Mouse (Mus musculus) 3T3-L1 (cell line): ENCODE measurements around the gene Glrx3.

Source experiments
- DNase-seq: peaks from one replicate; pipeline ENCODE4 v3.0.0-alpha.2; 2015; ENCODE audit warnings: low read depth, low spot score

Gene Glrx3

DNA sequence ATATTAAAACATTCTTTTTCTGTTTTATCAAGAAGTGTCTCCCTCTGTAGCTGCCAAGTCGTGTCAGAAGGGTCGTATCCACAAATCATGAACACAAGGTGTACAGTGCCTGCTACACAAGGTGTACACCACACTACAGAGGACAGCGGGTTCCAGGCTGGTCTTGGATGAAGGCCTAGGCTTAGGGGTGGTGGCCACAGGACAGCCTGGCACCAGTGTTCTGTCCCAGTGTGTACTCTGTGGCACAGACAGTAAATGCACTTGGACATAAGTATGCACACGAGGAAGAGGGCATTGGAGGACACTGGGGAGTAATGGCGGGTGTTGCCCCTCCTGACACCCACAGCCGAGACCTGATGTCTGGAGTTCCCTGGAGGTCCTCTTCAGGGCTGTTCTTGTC lies 34.7 kb downstream of the Glrx3 start:
- no peak for DNase-seq

DNA sequence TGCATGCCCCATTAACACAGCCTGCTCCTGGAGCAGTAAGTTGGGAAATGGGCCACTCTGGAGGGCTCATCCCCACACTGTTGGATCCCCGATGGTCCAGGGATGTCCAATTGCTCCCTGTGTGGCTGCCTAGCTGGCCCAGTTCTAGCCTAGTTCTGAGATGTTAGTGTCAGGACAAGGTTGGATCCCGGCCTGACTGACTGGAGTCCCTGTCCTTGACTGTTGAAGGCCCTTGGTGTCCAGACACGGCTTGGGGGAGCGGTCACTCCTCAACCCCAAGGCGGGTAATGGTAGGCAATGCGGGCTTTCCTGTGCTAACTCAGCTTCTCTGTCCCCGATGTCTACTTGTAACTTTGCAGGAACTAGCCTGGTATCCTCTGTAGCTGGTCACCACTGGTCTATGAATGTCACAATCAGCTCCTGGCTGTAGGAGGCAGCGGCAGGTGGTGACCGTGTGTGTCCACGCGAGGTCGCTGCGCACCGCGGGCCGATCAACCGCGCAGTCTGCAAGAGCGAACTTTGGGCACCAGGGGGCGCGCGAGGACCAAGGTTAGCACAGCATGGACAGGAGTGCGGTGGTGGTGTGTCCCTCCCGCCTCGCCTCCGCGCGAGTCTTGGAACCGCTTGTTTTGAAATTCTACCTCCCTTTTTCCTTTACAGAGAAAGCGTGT lies 40.7 kb downstream of the Glrx3 start:
- peak; percentile 84 for DNase-seq

GRCm38 (mm10) chr7:137478621-137478982 lies 41.2 kb downstream of the Glrx3 start:
- DNase-seq: no peak

GRCm38 (mm10) chr7:137480839-137481238 lies 43.4 kb downstream of the Glrx3 start:
- DNase-seq: no peak

GRCm38 (mm10) chr7:137483987-137484386 lies 46.6 kb downstream of the Glrx3 start:
- DNase-seq: no peak

- DNase-seq: no peak
These were observed 51.0 kb downstream of the Glrx3 start for GRCm38 (mm10) chr7:137488391-137488790.

- no peak for DNase-seq
These were observed 53.3 kb downstream of the Glrx3 start for GRCm38 (mm10) chr7:137490711-137491110.

- no peak for DNase-seq
These were observed 55.0 kb downstream of the Glrx3 start for GRCm38 (mm10) chr7:137492307-137492973.

DNA sequence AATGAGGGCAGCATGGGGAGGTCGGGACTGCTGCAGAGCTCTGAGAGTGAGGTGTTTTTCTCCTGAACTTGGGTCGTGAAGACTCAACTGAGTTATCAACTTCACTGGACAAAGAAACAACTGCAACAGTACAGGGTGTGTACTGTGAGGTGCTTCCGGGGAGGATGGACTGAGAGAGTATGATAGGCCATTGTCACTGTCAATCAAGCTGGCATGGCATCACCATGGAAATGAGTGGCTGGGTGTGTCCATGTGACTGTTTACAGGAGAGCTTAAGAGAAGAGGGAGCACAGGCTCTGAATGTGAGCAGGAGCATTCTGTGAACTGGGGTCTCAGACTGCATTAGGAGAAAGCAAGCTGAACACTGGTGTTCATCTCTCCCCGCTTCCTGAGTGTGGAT lies 61.3 kb downstream of the Glrx3 start:
- DNase-seq: no peak

DNA sequence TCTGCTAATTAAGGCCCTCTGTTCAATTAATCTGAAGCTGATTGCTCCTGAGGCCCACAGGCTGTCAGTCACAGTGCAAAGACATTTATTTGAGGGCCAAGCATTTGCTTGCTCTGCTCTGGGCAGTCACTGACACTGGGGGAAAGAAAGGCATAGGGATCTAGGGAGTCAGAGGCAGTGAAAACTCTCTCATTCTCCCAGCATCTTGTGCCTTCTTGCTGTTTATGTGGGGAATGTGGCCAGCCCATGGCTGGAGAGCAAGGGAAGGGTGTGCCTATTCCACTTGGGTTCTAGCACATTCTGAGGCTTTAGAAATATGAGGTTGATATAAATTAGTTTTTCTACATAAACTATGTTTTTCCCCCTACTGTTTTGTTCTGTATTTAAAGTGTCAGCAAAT lies 80.2 kb downstream of the Glrx3 start:
- DNase-seq: no peak

GRCm38 (mm10) chr7:137518028-137518576 lies 80.7 kb downstream of the Glrx3 start:
- no peak for DNase-seq
